Mouse (Mus musculus): ENCODE data around the gene Lcn12.

Gene Lcn12

DNA sequence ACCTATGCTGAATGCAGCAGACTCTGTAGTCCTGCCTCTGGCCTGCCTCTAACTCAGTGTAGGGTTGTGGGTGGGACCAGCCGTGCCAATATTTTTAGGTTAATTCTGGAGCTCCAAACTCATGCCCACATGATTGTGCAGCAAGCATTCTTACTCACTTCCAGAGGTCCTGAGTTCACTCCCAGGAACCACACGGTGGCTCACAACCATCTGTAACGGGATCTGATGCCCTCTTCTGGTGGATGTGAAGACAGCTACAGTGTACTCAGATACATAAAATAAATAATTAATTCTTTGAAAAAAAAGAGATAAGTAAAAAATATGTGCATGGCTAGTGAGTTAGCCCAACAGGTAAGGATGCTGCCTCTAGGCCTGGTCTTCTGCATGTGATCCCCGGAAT, 2.8 kb upstream of the Lcn12 start:
- DNase-seq (ENCODE audit: low spot score in 2 of 2): no peak

DNA sequence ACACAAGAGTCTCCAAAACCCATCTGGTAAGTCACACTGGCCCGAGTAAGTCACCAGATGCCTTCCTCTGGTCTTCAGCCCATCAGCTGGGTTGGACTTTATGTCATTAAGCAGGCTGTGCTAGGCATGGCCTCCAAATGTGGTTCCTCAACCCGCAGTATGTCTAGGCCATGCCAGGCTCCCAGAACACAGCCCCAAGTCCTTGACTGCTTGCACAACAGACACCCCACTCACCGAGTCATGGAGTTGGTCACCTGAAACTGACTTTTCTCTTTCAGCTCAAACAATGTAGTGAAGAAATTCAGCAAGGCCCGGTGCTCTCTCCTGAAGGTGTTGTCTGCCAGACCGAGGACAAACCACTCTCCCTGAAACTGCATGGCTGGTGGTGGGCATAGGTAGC, 723 bp downstream of the Lcn12 start:
- DNase-seq (ENCODE audit: low spot score in 2 of 2): no peak

DNA sequence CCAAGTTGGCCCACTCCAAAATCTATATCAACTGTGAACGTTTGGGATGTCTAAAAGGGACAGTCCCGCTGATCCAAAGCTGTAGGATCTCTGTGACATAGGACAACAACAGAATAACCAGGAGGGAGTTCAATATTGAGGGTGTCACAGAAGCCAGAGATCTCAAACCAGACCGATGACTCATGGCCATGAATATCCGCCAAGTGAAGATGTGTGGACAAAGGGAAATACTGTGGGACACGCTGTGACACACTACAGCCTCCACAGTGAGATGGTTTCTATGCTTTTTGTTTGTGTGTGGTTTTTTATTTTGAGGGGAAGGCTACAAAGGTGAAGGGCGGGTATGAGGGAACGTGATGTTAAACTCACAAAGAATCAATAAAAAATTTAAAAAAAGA, 5.0 kb downstream of the Lcn12 start:
- no peak for DNase-seq (ENCODE audit: low spot score in 2 of 2)

DNA sequence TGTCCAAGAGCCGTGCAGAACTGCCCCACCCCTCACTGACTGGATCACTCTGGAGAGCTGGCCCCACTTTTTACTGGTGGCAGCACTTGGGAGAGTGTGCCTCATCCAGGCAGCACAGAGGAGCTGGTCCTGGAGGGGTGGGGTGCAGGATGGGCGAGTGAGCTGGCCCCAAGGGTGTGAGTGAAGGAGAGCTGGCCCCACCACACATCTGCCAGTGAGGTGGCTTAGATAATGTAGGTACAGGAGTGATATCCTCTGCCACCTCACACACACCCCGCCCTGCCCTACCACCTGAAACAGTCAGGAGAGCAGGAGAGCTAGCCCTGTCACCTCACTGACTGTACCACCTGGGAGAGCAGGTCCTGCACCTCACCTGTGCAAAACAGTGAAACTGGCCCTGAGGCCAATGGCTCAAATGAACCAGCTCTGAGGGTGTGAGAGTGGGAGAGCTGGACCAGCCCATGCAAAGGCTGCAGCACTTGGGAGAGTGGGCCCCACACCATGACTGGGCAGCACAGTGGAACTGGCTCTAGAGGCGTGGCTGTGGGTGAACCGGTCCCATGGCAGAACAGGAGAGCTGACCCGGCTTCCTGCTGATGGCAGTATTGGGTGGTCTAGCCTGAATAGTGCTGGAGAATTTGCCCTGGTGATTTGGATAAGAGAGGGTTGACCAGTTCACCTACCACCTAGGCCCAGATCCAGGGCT, 5.6 kb downstream of the Lcn12 start:
- DNase-seq (ENCODE audit: low spot score in 2 of 2): no peak

DNA sequence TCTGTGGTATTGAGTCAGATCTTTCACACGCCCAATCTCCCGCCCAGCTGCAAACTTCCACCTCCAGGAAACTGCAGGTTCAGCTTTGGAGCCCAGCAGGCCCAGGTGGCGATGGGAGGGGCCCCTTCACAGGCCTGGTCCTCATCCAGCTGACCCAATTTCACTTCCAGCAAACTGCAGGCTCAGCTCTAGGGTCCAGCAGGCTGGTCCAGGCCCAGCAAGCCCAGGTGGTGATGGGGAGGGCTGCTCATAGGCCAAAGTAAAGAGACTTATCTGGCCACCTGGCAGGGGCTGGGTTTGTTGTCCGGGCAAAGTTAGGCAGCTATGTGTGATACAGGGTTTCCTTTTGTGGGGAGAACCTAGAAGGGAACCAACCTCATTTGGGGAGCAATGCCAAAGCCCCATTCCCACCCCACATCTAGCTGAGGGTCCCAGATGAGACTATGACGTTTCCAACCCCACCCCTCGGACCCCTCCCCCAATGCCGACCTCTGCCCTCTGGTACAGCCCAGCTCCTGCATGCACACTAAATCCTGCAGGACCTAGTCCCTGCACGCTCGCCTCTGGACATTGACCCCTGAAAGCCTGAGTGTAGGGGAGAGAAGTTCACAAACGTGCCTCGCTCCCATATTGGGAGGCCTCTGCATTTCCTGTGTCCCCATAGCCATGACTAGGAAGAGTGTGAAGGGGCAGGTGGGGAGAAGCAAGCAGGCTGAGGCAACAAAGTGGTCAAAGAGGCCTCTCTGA, 8.6 kb downstream of the Lcn12 start:
- DNase-seq (ENCODE audit: low spot score in 2 of 2): no peak

DNA sequence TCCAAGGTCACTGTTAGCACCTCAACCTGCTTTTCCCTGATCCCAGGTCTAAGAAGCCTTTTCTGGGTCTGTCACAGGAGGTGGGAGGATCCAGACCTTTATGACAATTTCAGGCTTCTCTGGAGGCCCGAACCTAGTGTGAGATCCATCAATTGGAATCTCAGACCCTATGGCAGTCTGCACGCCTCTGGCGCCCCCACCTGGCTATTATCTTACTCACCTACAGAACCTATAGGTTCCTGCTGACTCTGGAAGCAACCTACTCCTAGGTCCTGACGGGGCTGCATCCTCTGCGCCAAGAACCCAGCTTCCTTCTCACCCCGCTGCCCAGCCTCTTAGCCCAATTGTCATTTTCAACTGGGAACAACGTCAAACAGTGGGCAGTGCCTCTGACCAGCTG, 10.7 kb downstream of the Lcn12 start:
- no peak for DNase-seq (ENCODE audit: low spot score in 2 of 2)

DNA sequence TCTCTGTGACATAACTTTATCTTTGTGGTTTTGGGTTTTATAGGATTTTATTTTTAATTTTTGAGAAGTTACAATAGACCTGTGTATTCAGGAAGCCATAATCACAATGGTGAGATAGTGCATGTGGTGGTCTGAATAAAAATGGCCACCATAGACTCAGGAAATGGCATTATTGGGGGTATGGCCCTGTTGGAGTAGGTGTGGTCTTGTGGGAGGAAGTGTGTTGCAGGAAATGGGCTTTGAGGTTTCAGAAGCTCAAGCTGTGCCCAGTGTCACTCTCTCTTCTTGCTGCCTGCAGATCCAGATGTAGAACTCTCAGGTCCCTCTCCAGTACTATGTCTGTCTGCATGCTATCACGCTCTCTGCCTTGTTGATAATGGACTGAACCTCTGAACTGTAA, 13.2 kb downstream of the Lcn12 start:
- no peak for DNase-seq (ENCODE audit: low spot score in 2 of 2)

DNA sequence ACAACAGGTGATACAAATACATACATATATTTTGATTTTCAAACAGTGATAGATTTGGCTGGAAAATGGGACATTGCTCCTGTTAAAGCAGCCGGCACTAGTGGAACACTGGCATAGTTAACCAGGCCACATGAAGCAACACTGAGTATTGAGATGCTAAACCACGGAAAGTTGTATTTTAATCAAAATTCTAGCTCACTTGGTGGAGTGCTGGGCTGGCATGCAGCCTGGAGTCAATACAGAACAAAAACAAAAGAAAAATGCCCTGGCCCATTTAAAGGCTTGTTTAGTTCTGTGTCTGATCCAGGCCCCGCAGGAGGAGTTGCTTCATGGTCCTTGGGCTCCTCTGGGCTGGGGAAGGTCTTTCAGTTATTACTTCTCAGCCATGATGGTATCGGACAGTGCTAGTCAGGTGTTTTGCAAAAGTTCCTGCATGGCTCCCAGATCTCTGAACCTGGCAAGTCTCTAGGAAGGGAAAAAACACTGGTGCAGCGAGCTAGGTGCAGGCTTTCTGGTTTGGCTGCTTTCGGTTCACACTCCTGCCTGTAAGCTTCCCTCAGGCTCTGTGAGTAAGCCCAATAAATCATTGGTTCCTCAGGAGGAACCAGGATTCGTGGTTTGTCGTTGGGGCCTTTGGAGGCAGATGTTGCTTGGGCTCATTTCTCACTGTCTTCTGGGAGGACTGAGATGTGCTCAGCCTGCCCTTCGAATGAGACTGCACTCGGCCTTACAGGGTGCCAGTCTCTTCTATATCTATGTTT, 14.0 kb downstream of the Lcn12 start:
- DNase-seq (ENCODE audit: low spot score in 2 of 2): no peak

DNA sequence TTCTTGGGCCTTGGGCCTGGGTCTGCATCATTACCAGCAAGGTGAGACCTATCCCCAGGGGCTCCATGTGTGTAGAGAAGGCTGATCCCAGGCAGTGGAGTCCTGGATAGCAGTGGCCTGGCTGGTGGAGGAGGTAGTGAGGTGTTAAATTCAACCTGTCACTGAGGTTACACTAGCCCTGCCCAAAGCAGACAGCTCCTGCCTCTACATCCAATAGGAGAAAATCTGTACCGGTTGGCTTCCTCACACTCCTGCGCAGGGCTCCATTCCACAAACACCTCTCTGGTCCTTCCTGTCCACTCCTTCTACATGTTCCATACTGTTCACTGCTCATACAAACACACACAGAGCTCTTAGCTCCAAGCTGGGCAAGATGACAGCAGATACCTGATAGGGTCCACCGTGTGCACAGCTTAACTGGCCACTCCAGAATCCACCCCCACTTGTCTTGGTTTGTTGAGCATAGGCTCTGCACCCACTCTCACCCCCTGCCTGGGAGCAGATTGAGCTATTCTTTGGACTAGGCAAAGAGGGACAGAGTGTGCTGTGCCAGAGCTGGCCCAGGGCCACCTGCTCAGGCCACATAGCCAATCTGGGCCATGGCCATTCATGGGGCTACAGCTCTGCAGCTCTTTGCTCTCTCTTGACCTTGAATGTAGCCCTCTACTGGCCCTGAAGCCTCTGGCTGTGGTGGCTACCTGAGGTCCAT, 15.6 kb downstream of the Lcn12 start:
- DNase-seq (ENCODE audit: low spot score in 2 of 2): no peak

DNA sequence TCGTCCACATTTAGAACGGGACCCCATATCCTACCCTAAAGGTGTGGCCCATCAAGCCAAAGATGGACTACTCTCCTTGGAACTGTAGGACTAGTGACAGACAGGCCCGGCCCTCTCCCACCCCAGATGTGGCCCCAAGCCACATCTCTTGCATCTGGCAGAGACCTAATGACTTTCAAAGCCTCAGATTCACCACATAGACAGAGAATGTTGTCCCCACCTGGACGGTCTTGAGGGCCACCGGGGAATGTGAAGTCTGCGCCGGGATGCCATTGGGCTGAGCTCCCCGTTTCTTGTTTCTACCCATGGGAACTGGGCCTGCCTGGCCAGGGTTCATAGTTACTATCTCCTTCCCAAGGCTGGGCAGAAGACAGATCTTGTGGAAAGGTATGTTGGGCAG, 16.2 kb downstream of the Lcn12 start:
- DNase-seq (ENCODE audit: low spot score in 2 of 2): no peak

DNA sequence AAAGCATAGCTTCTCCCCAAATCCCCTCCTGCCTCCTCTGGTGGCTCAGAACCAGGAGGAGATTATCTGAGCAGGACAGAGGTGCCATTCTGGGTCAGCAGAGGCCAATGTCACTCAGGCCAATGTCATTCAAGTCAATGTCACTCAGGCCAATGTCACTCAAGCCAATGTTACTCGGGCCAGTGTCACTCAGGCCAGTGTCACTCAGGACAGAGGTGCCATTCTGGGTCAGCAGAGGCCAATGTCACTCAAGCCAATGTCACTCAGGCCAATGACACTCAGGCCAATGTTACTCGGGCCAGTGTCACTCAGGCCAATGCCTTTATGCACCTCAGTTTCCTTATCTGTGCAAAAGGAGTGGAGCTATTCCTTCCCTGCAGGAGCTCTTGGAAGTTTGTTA, 21.2 kb downstream of the Lcn12 start:
- DNase-seq (ENCODE audit: low spot score in 2 of 2): no peak

DNA sequence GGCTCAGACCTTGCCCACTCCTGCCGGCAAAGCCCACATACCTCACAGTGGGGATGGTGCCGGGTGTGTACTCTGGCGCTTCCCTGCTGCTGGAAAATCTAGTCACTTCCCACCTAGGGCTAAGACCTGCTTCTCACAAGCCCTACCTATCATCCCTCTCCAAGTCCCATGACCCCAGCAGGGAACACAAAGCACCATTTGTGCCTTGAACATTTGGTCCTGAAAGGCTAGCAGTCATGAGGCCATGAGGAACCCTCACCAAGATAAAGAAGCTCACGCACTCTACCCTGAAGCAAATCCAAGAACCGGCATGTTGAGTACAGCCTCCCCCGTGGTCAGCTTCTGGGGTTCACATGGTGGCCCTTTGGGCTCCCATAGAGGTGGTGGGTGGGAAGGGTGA, 23.7 kb downstream of the Lcn12 start, which contains the start of gene Ptgds:
Ptgds (minus strand) TSS at position 78 of the 400 bp plus-strand sequence.
- DNase-seq (ENCODE audit: low spot score in 2 of 2): no peak

DNA sequence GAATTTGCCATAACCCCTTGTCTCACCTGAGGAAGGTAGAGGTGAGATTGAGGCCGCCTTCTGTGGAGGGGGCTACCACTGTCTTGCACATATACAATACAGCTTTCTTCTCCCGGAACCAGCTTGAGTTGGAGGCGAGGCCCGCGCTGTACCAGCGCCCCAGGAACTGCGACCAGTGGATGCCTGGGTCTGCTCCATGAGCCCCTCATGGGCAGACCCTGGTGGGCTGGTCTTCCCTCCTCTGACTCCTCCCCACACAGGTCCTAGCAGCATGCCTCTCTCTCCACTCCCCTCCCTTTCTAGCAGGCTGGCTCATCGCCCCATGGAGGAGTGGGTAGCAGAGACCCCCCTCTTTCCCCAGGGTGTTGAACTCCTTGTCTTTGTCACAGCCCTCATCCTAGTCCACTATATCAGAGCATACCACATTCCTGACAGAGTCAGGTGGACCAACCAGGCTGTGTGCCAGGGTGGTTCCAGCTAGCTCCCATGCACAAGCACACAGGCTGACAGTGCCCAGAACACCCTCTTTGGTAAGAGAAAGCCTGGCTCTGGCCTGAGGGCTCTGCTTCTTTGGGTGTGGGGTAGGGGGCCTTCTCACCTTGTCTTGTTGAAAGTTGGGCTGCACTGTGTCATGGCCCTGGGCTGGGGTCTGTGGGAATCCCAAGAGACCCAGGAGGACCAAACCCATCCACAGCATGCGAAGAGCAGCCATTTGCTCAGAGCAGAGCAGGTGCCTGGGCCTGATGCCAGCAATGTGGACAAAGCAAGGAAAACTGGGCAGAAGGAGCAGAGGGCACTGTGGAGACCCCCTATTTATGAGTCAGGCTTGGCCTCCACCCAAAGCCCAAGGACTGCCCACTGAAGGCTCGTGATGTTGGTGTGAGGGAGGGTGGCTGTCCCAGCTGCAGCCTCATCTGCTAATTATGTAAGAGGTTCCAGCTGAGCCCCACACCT, 24.5 kb downstream of the Lcn12 start:
- DNase-seq (ENCODE audit: low spot score in 2 of 2): no peak

DNA sequence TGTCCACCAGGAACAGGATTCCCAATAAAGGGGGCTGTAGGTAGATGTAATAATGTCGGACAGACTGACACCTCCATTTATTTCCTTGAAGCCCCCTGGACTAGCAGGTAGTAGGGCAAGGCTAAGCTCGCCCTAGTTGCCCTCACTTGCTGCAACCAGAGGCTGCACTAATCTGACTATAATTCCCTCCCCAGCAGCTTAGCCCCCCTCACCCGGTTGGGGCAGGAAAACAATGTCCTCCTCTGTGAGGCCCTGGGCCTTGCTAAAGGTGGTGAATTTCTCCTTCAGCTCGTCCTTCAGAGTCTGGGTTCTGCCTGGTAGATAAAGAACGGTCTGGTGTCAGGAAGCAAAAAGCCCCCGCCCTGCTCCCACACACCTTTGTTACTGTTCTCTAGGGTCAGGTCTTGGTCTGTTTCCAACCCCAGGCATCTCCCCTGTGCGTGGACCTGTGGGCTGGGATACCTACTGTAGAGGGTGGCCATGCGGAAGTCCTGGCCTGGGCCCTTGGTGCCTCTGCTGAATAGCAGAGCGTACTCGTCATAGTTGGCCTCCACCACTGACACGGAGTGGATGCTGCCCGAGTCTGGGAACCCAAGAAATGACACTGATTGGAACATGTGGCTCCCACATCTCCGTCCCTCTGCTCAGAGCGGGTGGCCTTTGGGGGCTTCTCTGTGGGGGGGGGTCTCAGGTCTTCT, 26.0 kb downstream of the Lcn12 start:
- DNase-seq (ENCODE audit: low spot score in 2 of 2): no peak

DNA sequence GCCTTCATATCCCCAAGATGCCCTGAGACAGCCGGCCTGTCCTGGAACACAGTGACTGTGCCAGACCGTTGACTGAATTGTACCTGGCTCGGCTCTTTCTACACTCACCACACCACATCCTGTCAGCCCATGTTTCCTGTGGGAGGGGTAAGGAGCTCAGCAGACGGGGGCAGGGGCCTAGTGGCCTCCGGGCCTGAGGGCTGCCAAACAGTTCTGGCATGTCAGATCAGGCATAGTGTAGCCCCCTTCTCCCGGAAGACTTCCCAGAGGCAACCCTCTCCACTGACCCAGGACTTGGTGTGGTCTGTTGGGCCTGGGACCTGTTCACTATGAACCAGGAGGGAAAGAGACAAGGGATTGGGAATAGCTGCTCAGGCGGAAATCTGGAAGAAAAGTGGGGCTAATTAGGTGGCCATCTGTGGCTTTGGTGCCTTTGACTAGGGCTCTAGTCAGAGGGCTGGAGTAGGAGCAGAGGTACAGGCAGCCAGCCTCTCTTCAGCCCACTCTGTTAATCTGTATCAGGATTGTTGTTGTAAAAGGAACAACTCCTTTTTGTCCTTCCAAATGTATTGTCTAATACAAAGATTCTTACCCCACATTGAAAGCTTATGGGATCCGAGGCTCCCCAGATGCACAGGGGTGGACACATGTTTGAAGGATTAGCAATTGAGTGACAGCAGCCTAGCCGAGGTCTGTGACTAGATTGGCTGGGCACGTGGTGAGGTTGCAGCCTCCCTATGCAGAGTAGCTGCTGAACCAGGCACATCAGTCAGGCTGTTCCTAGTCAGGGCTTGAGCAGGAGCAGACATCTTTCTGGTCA, 27.7 kb downstream of the Lcn12 start:
- no peak for DNase-seq (ENCODE audit: low spot score in 2 of 2)

DNA sequence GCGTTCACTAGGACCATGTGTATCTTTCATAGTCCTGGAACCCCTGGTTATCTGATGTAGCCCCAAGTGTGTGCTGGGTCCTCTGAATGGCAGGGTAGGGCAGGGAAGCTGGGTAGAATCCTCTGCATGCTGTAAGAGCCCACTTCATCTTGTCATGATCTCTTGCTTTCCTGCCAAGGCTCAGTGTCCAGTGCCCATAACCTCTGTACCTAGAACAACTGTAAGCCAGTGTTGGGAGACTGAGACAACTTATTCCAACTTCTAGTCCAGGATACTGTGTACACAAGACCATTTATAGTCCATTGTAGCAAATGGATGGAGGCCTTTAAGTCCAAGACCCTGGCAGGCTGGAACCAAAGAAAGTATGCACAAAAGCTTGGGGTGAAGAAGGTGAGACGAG, 28.5 kb downstream of the Lcn12 start:
- DNase-seq (ENCODE audit: low spot score in 2 of 2): no peak

DNA sequence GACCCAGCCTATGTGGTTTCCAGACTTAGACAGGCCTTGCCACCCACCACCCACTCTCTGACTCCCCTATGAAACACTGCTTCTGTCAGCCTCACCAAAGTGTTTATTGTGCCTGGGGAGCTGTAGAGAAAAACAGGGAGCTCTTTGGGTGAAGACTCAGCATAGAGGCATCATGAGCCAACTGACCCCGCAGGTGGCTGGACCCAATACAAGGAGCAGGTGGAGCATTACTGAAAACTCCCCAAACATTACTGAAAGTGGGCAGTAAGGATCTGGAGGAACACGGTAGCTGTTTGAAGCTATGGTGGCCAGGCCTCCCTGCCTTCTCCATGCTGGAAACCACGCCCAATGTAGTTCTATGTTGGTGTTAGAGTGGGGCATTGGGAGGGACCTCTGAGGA, 30.1 kb downstream of the Lcn12 start:
- no peak for DNase-seq (ENCODE audit: low spot score in 2 of 2)

DNA sequence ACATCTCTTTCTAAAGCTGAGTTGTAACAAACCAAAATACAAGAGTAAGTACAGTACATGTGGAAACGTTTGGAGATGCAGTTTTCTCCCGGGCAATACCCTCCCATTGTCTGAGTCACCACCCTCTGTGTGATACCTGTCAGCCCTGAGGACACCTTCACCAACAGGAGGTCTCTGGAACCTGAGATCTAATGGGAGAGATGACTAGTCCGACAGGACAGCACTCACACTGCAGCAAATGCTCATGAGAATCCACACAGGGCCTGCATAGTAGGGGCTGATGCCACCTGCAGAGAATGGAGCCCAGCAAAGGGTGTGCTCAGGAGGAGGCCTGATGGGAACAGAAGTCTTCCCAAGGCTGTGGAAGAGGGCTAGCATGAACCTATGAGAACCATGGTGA, 32.3 kb downstream of the Lcn12 start:
- no peak for DNase-seq (ENCODE audit: low spot score in 2 of 2)

DNA sequence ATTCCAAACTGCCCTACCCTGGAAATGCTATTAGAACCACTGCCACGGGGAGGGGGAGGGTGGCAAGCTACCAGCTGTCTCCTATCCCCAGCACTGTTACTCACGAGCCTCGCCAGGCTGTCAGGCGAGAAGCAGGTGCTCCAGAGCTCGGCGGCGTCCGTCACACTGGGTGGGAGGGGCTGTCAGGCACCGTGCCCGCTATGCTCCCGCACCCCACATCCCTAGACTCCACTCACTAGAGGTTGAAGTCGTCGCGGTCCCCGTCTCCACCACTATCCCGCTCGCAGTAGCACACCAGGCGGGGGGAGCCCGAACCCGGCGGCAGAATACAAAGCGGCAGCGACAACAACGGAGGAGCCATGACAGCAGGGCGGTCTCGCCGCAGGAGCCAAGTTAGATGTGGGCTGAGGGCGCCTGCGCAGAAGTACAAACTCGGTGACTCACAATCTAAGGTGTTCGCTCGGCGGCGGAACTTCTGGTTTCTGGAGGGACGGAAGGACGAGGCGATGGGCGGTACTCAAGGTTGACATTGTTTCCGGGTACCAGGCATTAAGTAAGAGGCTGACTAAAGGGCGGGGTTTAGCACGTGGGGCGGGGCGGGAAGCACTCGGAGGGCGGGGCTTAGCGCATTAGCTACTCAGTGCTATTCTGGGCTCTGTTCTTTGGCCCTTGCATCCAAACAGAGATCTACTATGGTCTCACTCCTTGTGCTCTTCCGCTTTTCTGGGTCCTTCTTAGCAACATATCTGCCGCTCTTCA, 33.0 kb downstream of the Lcn12 start, which contains the start of gene Paxx:
Paxx (minus strand) TSS at position 544 of the 759 bp plus-strand sequence.
- DNase-seq (ENCODE audit: low spot score in 2 of 2): peak; percentile 89 to 90
